Mouse (Mus musculus) forebrain, embryonic 10.5 days (tissue): Measurements from ENCODE around the gene Acbd4. TPM values are rescaled to one million over a fixed set of nuclear protein-coding genes. Genes with fewer than 3 reads are reported as not detected.

ENCODE experiments used
- DNase-seq: peaks from one replicate; pipeline ENCODE4 v3.0.0-alpha.2; 2017; ENCODE audit warnings: low spot score; ENCODE audit errors: extremely low spot score
- H3K27ac ChIP-seq: fragments of 300-500 bp; sonication (generic); 2 replicates; pipeline ENCODE4 v1.5.1; 2016; ENCODE audit warnings: mild to moderate bottlenecking
- H3K27me3 ChIP-seq: fragments of 300-500 bp; sonication (generic); 2 replicates; pipeline ENCODE4 v1.6.1; 2016; ENCODE audit warnings: mild to moderate bottlenecking; ENCODE audit not compliant: poor library complexity, severe bottlenecking
- H3K36me3 ChIP-seq: fragments of 300-500 bp; sonication (generic); replicated peaks from 2 replicates; pipeline ENCODE4 v1.6.1; 2016; ENCODE audit warnings: mild to moderate bottlenecking, moderate library complexity
- H3K4me1 ChIP-seq: fragments of 300-500 bp; sonication (generic); 2 replicates; pipeline ENCODE4 v1.6.1; 2016
- H3K4me3 ChIP-seq: fragments of 300-500 bp; sonication (generic); 2 replicates; pipeline ENCODE4 v1.5.1; 2016; ENCODE audit warnings: mild to moderate bottlenecking, moderate library complexity
- H3K9me3 ChIP-seq: fragments of 300-500 bp; sonication (generic); 2 replicates; pipeline ENCODE4 v1.6.1; 2016; ENCODE audit warnings: mild to moderate bottlenecking, moderate library complexity
- WGBS: fragments of 180-500 bp; shearing (Covaris S2); methylation state at CpG from one replicate; pipeline ENCODE4 v1.1.7; 2016; 5-methylcytosine and 5-hydroxymethylcytosine counted together
- polyA plus RNA-seq: library from polyadenylated mRNA; unstranded; fragments of >200 nt; fragmentation: Nextera tagmentation; extraction: Ambion mirVana; gene quantifications from 2 replicates; pipeline ENCODE4 v1.2.1, GENCODE M21; 2016

Gene Acbd4
- polyA plus RNA-seq, 1 experiment from 2014 or later: 7.5 TPM

- 66% methylated on average over 5 of the region's 5 CpGs for WGBS
- H3K36me3 ChIP-seq: no peaks in the 10 kb centered on the region
- H3K27ac ChIP-seq: no peak overlapping the region
- H3K9me3 ChIP-seq: no peaks in the 10 kb centered on the region
- H3K4me1 ChIP-seq: peaks cover 33% of the 10 kb centered on the region
- H3K4me3 ChIP-seq: no peak overlapping the region
- H3K27me3 ChIP-seq: peaks cover 4% of the 10 kb centered on the region; the same call in 1 of the 2 replicates
- DNase-seq: no peak
Measured at GRCm38 (mm10) chr11:103119609-103120008, 18.1 kb downstream of the Acbd4 start.

- peaks cover 4% of the 10 kb centered on the region; the same call in 1 of the 2 replicates for H3K27me3 ChIP-seq
- no peak for DNase-seq
- H3K4me3 ChIP-seq: no peak overlapping the region
- no peak overlapping the region for H3K27ac ChIP-seq
- no peaks in the 10 kb centered on the region for H3K9me3 ChIP-seq
- no peaks in the 10 kb centered on the region for H3K36me3 ChIP-seq
- peaks cover 27% of the 10 kb centered on the region for H3K4me1 ChIP-seq
- WGBS: 84% methylated on average over 5 of the region's 5 CpGs
Measured at GRCm38 (mm10) chr11:103120315-103120714, 18.8 kb downstream of the Acbd4 start.

DNA sequence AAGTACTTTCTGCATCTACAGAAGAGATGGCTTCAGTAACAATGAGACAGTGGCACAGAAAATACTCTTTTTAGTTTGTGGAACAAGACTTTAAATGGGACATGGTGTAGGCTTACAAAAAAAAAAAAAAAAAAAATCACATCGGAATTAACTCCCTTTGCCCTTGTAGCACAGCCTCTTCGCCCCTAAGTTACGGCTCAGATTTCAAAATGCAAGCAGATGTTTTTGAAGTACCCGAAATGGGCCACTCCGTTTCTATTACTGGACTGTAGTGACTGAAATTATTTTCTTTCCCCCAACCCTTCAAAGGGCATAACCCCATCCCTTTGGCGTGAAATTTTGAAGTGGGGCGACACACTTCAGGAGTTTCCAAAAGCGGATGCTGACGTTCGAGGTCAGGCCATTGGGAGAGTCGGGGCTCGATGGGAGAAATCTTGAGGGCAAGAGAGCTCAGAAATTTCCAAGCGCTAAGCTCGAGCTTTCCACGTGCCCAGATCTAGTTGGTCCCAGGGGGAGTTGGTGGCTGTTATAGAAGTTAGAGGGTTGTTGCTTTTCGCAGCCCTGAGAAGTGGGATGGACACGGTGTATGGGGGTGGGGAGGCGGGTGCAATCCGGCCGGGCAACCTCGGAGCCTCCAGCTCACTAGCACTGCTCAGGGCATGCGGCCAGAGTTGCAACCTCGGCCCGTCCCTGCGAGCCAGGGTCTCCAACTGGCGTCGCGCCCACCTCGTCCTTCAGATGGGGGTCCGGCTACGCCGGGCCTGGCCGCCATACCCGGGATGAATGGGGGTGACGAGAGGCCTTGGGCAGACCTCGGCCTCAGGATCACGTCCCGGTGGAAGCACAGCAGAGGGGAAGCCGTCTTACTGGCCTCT, 30.5 kb downstream of the Acbd4 start, which contains the start of gene Hexim2:
Gene Hexim2 (plus strand): TSS at position 729 of the 875 bp plus-strand sequence.
- no peaks in the 10 kb centered on the region for H3K9me3 ChIP-seq
- H3K4me1 ChIP-seq: peaks cover 42% of the 10 kb centered on the region
- peaks cover 4% of the 10 kb centered on the region; the same call in 1 of the 2 replicates for H3K36me3 ChIP-seq
- peak within 1 kb of the TSS; percentile 100 for H3K27ac ChIP-seq
- WGBS: under 1% methylated on average over 39 of the region's 39 CpGs
- DNase-seq: no peak
- H3K27me3 ChIP-seq: no peaks in the 10 kb centered on the region
- H3K4me3 ChIP-seq: peak within 1 kb of the TSS; percentile 96

DNA sequence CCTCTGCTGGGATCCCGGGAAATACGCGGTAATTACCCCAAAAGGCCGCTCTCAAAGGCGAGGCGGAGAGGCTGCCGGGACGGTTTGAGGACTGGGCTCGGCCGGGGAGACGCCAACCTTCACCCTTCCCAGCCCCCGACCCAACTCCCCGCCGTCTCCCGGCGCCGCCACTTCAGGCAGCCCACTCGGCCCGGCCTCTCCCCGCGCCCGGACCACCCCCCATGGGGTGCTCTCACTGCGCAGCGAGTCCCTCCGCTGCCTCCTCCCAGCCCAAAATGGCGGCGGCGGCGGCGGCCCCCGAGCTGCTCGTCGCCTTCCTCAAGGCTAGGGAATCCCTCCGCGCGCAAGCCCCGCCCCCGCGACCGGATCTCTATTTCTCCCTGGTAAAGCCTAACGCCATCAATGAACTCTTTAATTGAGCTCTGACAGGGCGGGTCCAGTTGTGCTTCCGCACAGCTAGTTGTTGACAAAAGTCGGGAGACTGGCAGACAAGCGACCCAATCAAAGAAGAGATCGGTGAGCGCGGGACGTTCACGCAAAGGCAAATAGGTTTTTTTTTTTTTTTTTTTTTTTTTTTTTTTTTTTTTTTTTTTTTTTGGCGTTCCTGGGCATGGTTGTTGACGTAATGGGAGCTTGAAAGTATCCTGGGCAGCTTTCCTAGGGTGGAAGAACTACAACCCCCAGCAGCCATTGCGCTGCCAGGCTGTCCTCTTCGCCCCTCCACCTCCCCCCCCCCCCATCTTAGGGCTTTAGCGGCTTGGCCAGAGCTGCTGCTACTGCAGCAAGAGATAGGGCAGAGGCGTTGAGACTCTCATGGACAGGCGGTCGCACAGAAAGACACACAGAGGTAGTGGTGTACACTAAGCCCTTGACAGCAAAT, 31.3 kb downstream of the Acbd4 start:
- peaks cover 42% of the 10 kb centered on the region for H3K4me1 ChIP-seq
- peak; percentile 99 for DNase-seq
- H3K27ac ChIP-seq: peak overlapping the region; percentile 100
- WGBS: under 1% methylated on average over 58 of the region's 58 CpGs
- H3K27me3 ChIP-seq: no peaks in the 10 kb centered on the region
- H3K4me3 ChIP-seq: peak overlapping the region; percentile 96
- no peaks in the 10 kb centered on the region for H3K9me3 ChIP-seq
- H3K36me3 ChIP-seq: peaks cover 4% of the 10 kb centered on the region; the same call in 1 of the 2 replicates

DNA sequence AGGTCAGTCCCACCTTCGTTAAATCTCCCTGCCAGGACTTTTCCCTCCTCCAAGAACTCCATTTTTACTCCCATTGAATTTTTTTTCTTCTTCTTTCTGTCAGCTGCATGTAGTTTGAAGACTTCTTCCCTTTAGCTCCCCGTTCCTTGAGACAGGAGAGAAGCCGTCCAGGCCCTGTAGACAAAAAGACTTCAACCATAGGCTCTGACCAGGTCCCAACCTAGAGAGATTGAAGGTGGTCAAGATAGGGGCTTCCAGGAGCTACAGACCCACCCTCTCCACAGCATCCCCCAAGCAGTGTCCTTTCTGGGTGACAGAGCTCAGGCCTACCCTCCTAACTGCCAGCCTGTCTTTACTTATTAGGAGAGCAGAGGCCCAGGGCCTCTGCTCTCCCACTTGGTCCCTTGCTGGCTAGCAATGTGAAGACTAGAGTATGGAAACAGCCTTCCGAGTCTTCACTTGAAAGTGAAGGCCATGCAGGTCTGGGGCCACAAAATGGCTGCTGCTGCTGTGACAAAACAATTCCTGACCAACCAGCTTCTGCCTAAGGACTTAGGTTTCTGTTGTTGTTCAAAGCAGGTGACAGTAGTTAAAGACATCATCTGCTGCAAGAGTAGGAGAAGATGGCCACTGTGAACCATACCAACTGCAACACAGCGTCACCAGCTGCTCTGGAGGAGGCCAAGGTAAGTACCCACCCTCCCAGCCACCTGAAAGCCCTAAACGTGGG, 32.1 kb downstream of the Acbd4 start:
- 52% methylated on average over 6 of the region's 6 CpGs for WGBS
- peaks cover 10% of the 10 kb centered on the region for H3K36me3 ChIP-seq
- H3K4me3 ChIP-seq: peak overlapping the region; percentile 96

DNA sequence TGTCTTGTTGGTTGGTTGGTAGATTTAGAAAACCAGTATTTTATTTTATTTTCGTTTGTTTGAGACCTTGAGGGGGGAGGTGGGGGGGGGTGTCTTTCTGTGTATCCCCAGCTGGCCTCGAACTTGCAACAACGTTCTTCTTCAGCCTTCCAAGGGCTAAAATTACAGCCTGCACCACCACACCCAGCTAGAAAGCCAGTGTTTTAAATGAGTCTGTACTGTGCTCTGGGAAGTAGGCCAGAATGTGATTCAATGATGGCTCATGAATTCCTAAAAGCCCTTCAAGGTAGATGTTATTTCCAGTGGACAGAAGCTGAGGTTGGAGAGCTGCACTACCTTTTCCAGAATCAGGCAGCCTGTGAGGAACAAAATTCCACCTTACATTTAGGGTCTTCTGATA, 32.7 kb downstream of the Acbd4 start:
- Histone ChIP-seq H3K4me3 (peak overlapping the region; percentile 96; the same call in 1 of the 2 replicates), H3K27ac (peak overlapping the region; percentile 100; the same call in 1 of the 2 replicates)

More for the DNA sequence above, 32.1 kb downstream of the Acbd4 start:
- no peaks in the 10 kb centered on the region for H3K9me3 ChIP-seq
- no peaks in the 10 kb centered on the region for H3K27me3 ChIP-seq
- peaks cover 42% of the 10 kb centered on the region for H3K4me1 ChIP-seq
- H3K27ac ChIP-seq: peak overlapping the region; percentile 100
- no peak for DNase-seq

GRCm38 (mm10) chr11:103136039-103136577, 34.6 kb downstream of the Acbd4 start:
- H3K27ac ChIP-seq: no peak overlapping the region
- H3K4me1 ChIP-seq: peaks cover 37% of the 10 kb centered on the region
- no peak for DNase-seq
- H3K27me3 ChIP-seq: no peaks in the 10 kb centered on the region
- peaks cover 19% of the 10 kb centered on the region for H3K36me3 ChIP-seq
- no peak overlapping the region for H3K4me3 ChIP-seq
- H3K9me3 ChIP-seq: no peaks in the 10 kb centered on the region
- WGBS: 92% methylated on average over 8 of the region's 8 CpGs

More for the DNA sequence above, 32.7 kb downstream of the Acbd4 start:
- H3K4me1 ChIP-seq: peaks cover 42% of the 10 kb centered on the region
- H3K36me3 ChIP-seq: peaks cover 16% of the 10 kb centered on the region
- 84% methylated on average over 3 of the region's 3 CpGs for WGBS
- H3K9me3 ChIP-seq: no peaks in the 10 kb centered on the region
- DNase-seq: no peak
- no peaks in the 10 kb centered on the region for H3K27me3 ChIP-seq

DNA sequence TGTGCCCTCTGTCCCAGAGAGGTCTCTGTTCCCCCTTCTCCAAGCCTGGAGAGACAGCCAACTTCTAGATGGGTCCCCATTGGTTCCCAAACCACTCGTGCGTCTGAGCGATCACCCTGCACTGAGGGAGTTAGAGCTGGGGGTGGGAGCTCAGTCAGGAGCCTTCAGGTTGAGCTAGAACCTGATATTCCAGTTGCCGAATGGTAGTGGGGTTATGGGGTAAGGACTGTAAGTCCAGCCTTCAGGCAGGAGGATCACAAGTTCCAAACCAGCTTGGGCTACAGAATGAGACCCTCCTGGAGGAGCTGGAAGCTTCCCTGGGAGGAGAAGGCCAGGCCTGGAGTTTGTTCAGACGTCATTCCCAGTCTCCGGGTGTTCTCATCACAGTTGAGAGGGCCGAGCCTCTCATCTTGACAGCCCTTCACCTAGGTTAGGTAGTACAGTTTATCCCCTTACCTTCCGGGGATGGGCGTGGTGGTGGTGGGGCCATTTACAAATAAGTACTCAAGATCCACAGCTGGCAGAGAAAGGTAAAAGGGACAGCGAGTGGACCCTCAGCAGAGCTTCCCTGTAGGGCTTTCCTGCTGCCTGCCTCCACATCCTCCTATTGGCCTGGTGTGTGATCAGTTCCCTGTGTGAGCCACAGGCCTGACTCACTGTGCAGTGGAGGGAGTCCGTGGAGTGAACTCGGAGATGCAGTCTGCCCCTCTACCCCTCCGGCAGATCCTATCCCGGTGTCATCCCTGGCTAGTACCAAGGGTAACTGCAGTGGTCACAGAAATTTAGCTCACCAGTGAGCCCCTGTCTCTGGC, 38.7 kb downstream of the Acbd4 start:
- peaks cover 19% of the 10 kb centered on the region for H3K36me3 ChIP-seq
- no peak overlapping the region for H3K4me3 ChIP-seq
- H3K9me3 ChIP-seq: no peaks in the 10 kb centered on the region
- H3K4me1 ChIP-seq: peaks cover 40% of the 10 kb centered on the region
- no peak for DNase-seq
- 0 out of 2 replicates have a peak overlapping the region, but pooled peaks have one; percentile 80 for H3K27ac ChIP-seq
- H3K27me3 ChIP-seq: no peaks in the 10 kb centered on the region
- WGBS: 83% methylated on average over 14 of the region's 14 CpGs

- H3K27ac ChIP-seq: peak overlapping the region; percentile 80; the same call in 1 of the 2 replicates
- H3K4me1 ChIP-seq: peaks cover 43% of the 10 kb centered on the region
- WGBS: 58% methylated on average over 6 of the region's 6 CpGs
Measured at GRCm38 (mm10) chr11:103140763-103141100, 39.2 kb downstream of the Acbd4 start.

DNA sequence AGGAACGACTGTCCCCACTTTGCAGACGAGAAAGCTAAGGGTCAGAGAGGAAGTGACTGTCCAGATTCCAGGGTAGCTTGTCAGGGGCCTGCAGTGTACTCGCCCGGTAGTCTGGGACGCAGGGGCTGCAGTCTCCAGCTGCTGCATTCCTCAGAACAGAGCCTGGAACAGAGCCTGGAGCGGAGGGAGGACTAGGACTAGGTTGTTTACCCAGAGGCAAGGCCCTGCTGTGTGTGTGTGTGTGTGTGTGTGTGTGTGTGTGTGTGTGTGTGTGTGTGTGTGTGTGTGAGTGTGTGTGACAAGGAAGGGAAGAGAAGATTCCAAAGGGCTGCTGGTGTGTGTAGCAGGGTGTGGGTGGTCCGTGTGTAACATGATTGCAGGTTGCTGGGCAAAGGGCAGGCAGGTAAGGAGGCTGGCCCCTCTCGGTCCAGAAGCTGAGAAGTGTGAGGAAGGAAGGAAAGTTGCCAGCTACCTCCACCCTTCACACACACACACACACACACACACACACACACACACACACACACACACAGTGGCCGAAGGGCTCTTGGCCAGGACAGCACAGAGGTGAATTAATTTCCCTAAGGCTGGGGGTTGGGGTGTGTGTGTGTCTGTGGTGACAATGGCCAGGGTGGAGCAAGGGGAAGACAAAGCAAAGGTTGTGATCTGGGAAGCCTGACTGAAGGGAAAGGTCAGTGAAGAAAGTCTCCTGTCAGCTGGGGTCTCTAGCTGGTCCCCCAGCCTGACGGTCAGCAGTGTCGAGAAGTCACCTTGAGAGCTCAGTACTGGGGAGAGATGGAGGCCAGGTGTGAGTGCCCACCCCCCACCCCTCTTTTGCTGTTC, 39.8 kb downstream of the Acbd4 start:
- H3K36me3 ChIP-seq: peaks cover 19% of the 10 kb centered on the region
- no peak for DNase-seq
- peak overlapping the region; percentile 80 for H3K27ac ChIP-seq
- peaks cover 43% of the 10 kb centered on the region for H3K4me1 ChIP-seq
- no peak overlapping the region for H3K4me3 ChIP-seq
- H3K27me3 ChIP-seq: no peaks in the 10 kb centered on the region
- H3K9me3 ChIP-seq: no peaks in the 10 kb centered on the region
- 35% methylated on average over 11 of the region's 11 CpGs for WGBS

More at GRCm38 (mm10) chr11:103140763-103141100, 39.2 kb downstream of the Acbd4 start:
- Histone ChIP-seq H3K36me3 (peaks cover 19% of the 10 kb centered on the region), H3K4me3 (no peak overlapping the region), H3K27me3 (no peaks in the 10 kb centered on the region), H3K9me3 (no peaks in the 10 kb centered on the region)
- DNase-seq: no peak

DNA sequence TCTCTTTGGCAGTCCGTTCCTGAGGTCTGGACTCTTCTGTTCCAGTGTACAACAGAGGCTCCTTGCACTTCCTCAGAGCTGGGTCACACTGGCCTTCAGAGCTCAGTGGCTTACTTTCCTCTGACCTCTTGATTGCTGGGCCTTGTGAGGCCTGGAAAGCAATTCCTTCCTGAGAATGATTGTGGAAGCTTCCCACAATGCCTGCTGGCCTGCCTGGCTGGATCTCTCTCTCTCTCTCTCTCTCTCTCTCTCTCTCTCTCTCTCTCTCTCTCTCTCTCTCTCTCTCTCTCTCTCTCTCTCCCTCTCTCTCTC, 40.4 kb downstream of the Acbd4 start:
- Histone ChIP-seq H3K27me3 (no peaks in the 10 kb centered on the region), H3K27ac (peak overlapping the region; percentile 80)
- WGBS: 11% methylated on average over 1 of the region's 1 CpGs

More for the DNA sequence above, 40.4 kb downstream of the Acbd4 start:
- Histone ChIP-seq H3K4me1 (peaks cover 43% of the 10 kb centered on the region), H3K36me3 (peaks cover 19% of the 10 kb centered on the region), H3K4me3 (peak overlapping the region; percentile 23; the same call in 1 of the 2 replicates), H3K9me3 (no peaks in the 10 kb centered on the region)
- no peak for DNase-seq
